ENCODE assay signal across 19 mouse cellular contexts in the genomic region with DNA sequence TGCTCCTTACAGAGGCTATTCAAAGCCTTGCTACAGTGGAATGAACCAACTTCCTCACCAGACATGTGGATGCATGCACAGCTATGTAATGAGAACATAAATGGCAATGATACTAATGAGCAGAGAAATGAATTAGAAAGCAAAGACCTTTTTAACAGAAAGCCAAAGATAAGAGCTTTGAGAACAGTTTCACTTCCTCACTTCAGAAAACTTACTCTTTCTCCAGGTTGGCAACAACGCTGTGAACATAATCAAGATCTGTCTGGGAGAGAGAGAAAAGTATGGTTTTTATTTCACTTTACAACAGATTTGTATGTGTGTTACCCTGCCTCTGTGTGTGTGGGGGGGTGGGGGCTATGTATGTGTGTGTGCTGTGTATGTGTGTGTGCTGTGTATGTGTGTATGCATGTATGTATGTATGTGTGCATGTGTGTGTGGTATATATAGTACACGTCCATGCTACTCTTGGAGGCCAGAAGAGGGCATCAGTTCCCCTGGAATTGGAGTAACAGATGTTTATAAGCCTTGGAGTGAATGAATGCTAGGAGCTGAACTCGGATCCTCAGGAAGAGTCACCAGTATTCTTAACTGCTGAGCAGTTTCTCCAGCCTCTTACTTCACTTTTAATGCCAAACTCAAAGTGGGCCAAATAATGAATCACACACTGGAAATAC. TPM values are rescaled to one million over a fixed set of nuclear protein-coding genes. Genes with fewer than 3 reads are reported as not detected.
DNase-seq lines count a peak whose midpoint lies in the region; ATAC-seq and TF ChIP-seq lines count a peak whose summit lies in the region.
"Had no signal": no experiment of that assay in that cellular context is flagged by ENCODE, and none has a peak within 500 bp of the region (broad histone marks: within the 10 kb centered on the region; RNA-seq: fewer than 3 reads in every experiment).

No protein-coding gene starts in this region.

- no peak overlapping the region for H3K4me3 ChIP-seq in layer of hippocampus, adult 2 months
- H3K4me3 ChIP-seq: forebrain, embryonic 12.5 days; heart, embryonic 13.5 days; neural tube, embryonic 13.5 days had no signal

- H3K27ac ChIP-seq in layer of hippocampus, adult 2 months, result no peak overlapping the region
- H3K27ac ChIP-seq: forebrain, embryonic 12.5 days; heart, embryonic 13.5 days; neural tube, embryonic 13.5 days had no signal

- ATAC-seq in common myeloid progenitor, adult 5-6 weeks (replicated peaks; ENCODE audit: low read depth, poor library complexity, severe bottlenecking), result 0 out of 2 replicates have a peak, but pooled peaks have one; percentile 42
- ATAC-seq: hindbrain, embryonic 16.5 days had no signal

- no peak for DNase-seq in layer of hippocampus, adult 2 months (ENCODE audit: low spot score in 2 of 2)
- DNase-seq in layer of hippocampus, postnatal 36 days, result no peak
- DNase-seq in thymus, postnatal 14 days, result peak; percentile 20
- no peak for DNase-seq in thymus, postnatal 0 days (ENCODE audit: low spot score)
- DNase-seq in cerebellum, adult 9-11 months, result no peak
- DNase-seq in c-Kit-positive CD71-positive TER-119-positive erythroid progenitor cells, embryonic 14.5 days (ENCODE audit: low spot score), result no peak
- DNase-seq: adrenal gland, postnatal 36 days; cerebellum, postnatal 10 days; heart, postnatal 36 days; kidney, adult 8-10 months; kidney, postnatal 4 days; liver; lung, postnatal 10 days; right cerebral cortex, postnatal 14 days had no signal

- TF ChIP-seq CTCF in layer of hippocampus, adult 2 months (conservative IDR thresholded peaks at IDR 0.05), result peak; percentile 38

RNA-seq across cellular contexts. Expression of a gene that starts 36.5 kb away (rescaled TPM):
- 10 to 100 TPM; 53.3 to 59.7 TPM for total RNA-seq in layer of hippocampus, adult 2 months (2021)
- 10 to 100 TPM; 57.5 to 57.8 TPM for total RNA-seq in layer of hippocampus, postnatal 36 days (2021)
- polyA plus RNA-seq in thymus, postnatal 0 days (2015; fragmentation: Nextera tagmentation; extraction: Ambion mirVana), result 132 and 135 TPM in 2 replicates
- 35.5 and 49.2 TPM in 2 replicates for total RNA-seq in common myeloid progenitor, adult 5-6 weeks (2017)

RNA-seq across cellular contexts. Expression of a gene that starts 36.6 kb away (rescaled TPM):
- 10 to 100 TPM; 61.2 to 62.5 TPM for total RNA-seq in layer of hippocampus, adult 2 months (2021)
- total RNA-seq in layer of hippocampus, postnatal 36 days (2021), result 10 to 100 TPM; 61.9 to 64.0 TPM
- 37.7 and 38.4 TPM in 2 replicates for polyA plus RNA-seq in thymus, postnatal 0 days (2015; fragmentation: Nextera tagmentation; extraction: Ambion mirVana)
- 71.1 and 86.2 TPM in 2 replicates for total RNA-seq in common myeloid progenitor, adult 5-6 weeks (2017)
